Mouse (Mus musculus): ENCODE results near the gene Brk1.

Gene Brk1

GRCm38 (mm10) chr6:113623941-113624751 is 19.6 kb downstream of the Brk1 start, which contains the start of gene Vhl:
Gene Vhl, plus strand, starts transcription at chr6:113623959.
- peak; percentile 85 for DNase-seq (ENCODE audit: low read depth, low spot score)

GRCm38 (mm10) chr6:113624989-113625770 is 20.6 kb downstream of the Brk1 start:
- peak; percentile 71 for DNase-seq (ENCODE audit: low read depth, low spot score)

- DNase-seq (ENCODE audit: low read depth, low spot score), result no peak
These were observed 25.8 kb downstream of the Brk1 start for GRCm38 (mm10) chr6:113630322-113630721.

- no peak for DNase-seq (ENCODE audit: low read depth, low spot score)
These were observed 28.3 kb downstream of the Brk1 start for GRCm38 (mm10) chr6:113632863-113633262.

GRCm38 (mm10) chr6:113638302-113639040 is 33.9 kb downstream of the Brk1 start, which contains the start of gene Irak2:
Gene Irak2, plus strand, starts transcription at chr6:113638467.
- peak; percentile 97 for DNase-seq (ENCODE audit: low read depth, low spot score)

GRCm38 (mm10) chr6:113639201-113639600 is 34.6 kb downstream of the Brk1 start:
- DNase-seq (ENCODE audit: low read depth, low spot score), result no peak

GRCm38 (mm10) chr6:113642605-113643004 is 38.0 kb downstream of the Brk1 start:
- no peak for DNase-seq (ENCODE audit: low read depth, low spot score)

GRCm38 (mm10) chr6:113643021-113643420 is 38.4 kb downstream of the Brk1 start:
- peak; percentile 57 for DNase-seq (ENCODE audit: low read depth, low spot score)

GRCm38 (mm10) chr6:113643967-113644366 is 39.4 kb downstream of the Brk1 start:
- no peak for DNase-seq (ENCODE audit: low read depth, low spot score)

GRCm38 (mm10) chr6:113644808-113645207 is 40.2 kb downstream of the Brk1 start:
- no peak for DNase-seq (ENCODE audit: low read depth, low spot score)

GRCm38 (mm10) chr6:113649346-113650196 is 45.0 kb downstream of the Brk1 start:
- no peak for DNase-seq (ENCODE audit: low read depth, low spot score)

GRCm38 (mm10) chr6:113650197-113650640 is 45.6 kb downstream of the Brk1 start:
- no peak for DNase-seq (ENCODE audit: low read depth, low spot score)

- no peak for DNase-seq (ENCODE audit: low read depth, low spot score)
These were observed 47.1 kb downstream of the Brk1 start for GRCm38 (mm10) chr6:113651626-113652025.

- DNase-seq (ENCODE audit: low read depth, low spot score), result no peak
These were observed 49.0 kb downstream of the Brk1 start for GRCm38 (mm10) chr6:113653551-113653950.

GRCm38 (mm10) chr6:113654102-113654501 is 49.5 kb downstream of the Brk1 start:
- no peak for DNase-seq (ENCODE audit: low read depth, low spot score)

- no peak for DNase-seq (ENCODE audit: low read depth, low spot score)
These were observed 50.3 kb downstream of the Brk1 start for GRCm38 (mm10) chr6:113654753-113655397.

- DNase-seq (ENCODE audit: low read depth, low spot score), result no peak
These were observed 50.9 kb downstream of the Brk1 start for GRCm38 (mm10) chr6:113655475-113655874.

GRCm38 (mm10) chr6:113656847-113657246 is 52.3 kb downstream of the Brk1 start:
- DNase-seq (ENCODE audit: low read depth, low spot score), result no peak

GRCm38 (mm10) chr6:113658226-113658625 is 53.7 kb downstream of the Brk1 start:
- DNase-seq (ENCODE audit: low read depth, low spot score), result no peak

Measured in 3T3-L1 (cell line).